Mouse (Mus musculus): ENCODE results near the gene Shld2.
A peak's percentile ranks its signal among the peaks of the same experiment; 100 is the strongest.

Gene Shld2

GRCm38 (mm10) chr14:34310234-34310965, at the start of gene Shld2, which contains the start of gene Glud1:
Shld2 (minus strand) TSS chr14:34310493.
Glud1 (plus strand) TSS chr14:34310727.
- DNase-seq (ENCODE audit: low spot score) = peak; percentile 96

- DNase-seq (ENCODE audit: low spot score) = no peak
These were observed 49.5 kb upstream of the Shld2 start for GRCm38 (mm10) chr14:34359676-34360244.

GRCm38 (mm10) chr14:34357671-34358455, 47.6 kb upstream of the Shld2 start:
- DNase-seq (ENCODE audit: low spot score) = no peak

GRCm38 (mm10) chr14:34355301-34355700, 45.0 kb upstream of the Shld2 start, which contains the start of gene Fam25c:
Fam25c (minus strand) TSS chr14:34355433.
- no peak for DNase-seq (ENCODE audit: low spot score)

- DNase-seq (ENCODE audit: low spot score) = no peak
These were observed 44.2 kb upstream of the Shld2 start for GRCm38 (mm10) chr14:34354456-34354855.

- no peak for DNase-seq (ENCODE audit: low spot score)
These were observed 43.0 kb upstream of the Shld2 start for GRCm38 (mm10) chr14:34353326-34353725.

GRCm38 (mm10) chr14:34352523-34352922, 42.2 kb upstream of the Shld2 start:
- no peak for DNase-seq (ENCODE audit: low spot score)

GRCm38 (mm10) chr14:34351660-34352059, 41.4 kb upstream of the Shld2 start:
- no peak for DNase-seq (ENCODE audit: low spot score)

- no peak for DNase-seq (ENCODE audit: low spot score)
These were observed 38.7 kb upstream of the Shld2 start for GRCm38 (mm10) chr14:34349007-34349406.

GRCm38 (mm10) chr14:34348301-34348700, 38.0 kb upstream of the Shld2 start:
- no peak for DNase-seq (ENCODE audit: low spot score)

- no peak for DNase-seq (ENCODE audit: low spot score)
These were observed 36.8 kb upstream of the Shld2 start for GRCm38 (mm10) chr14:34347084-34347483.

GRCm38 (mm10) chr14:34345771-34346566, 35.7 kb upstream of the Shld2 start:
- DNase-seq (ENCODE audit: low spot score) = peak; percentile 36

GRCm38 (mm10) chr14:34344361-34344760, 34.1 kb upstream of the Shld2 start:
- no peak for DNase-seq (ENCODE audit: low spot score)

- DNase-seq (ENCODE audit: low spot score) = no peak
These were observed 32.8 kb upstream of the Shld2 start for GRCm38 (mm10) chr14:34343078-34343477.

- no peak for DNase-seq (ENCODE audit: low spot score)
These were observed 31.7 kb upstream of the Shld2 start for GRCm38 (mm10) chr14:34341993-34342392.

GRCm38 (mm10) chr14:34339446-34339845, 29.2 kb upstream of the Shld2 start:
- DNase-seq (ENCODE audit: low spot score) = no peak

- DNase-seq (ENCODE audit: low spot score) = no peak
These were observed 22.2 kb upstream of the Shld2 start for GRCm38 (mm10) chr14:34332476-34332875.

- DNase-seq (ENCODE audit: low spot score) = no peak
These were observed 21.6 kb upstream of the Shld2 start for GRCm38 (mm10) chr14:34331886-34332285.

GRCm38 (mm10) chr14:34330657-34331158, 20.4 kb upstream of the Shld2 start:
- no peak for DNase-seq (ENCODE audit: low spot score)

GRCm38 (mm10) chr14:34327618-34328017, 17.3 kb upstream of the Shld2 start:
- no peak for DNase-seq (ENCODE audit: low spot score)

GRCm38 (mm10) chr14:34326606-34327005, 16.3 kb upstream of the Shld2 start:
- no peak for DNase-seq (ENCODE audit: low spot score)

- DNase-seq (ENCODE audit: low spot score) = no peak
These were observed 13.3 kb upstream of the Shld2 start for GRCm38 (mm10) chr14:34323576-34324085.
